8 mouse cellular contexts compared by ENCODE assay signal in genomic region chr5:139251736-139252080, GRCm38 (mm10). TPM values are rescaled to one million over a fixed set of nuclear protein-coding genes. Genes with fewer than 3 reads are reported as not detected.
DNase-seq lines count a peak whose midpoint lies in the region; ATAC-seq and TF ChIP-seq lines count a peak whose summit lies in the region.

No protein-coding gene starts in this region.

- DNase-seq in kidney, adult 18-20 months: no peak
- DNase-seq in hindbrain, postnatal 0 days (ENCODE audit: low spot score): no peak
- DNase-seq in frontal cortex, postnatal 10 days (ENCODE audit: low spot score in 2 of 2): no peak
- no peak for DNase-seq in adipocyte (ENCODE audit: low spot score)
- no peak for DNase-seq in testis, postnatal 10 days (ENCODE audit: low spot score)

- WGBS in kidney, embryonic 15.5 days: under 1% methylated on average over 8 of the region's 8 CpGs
- 1% methylated on average over 8 of the region's 8 CpGs for WGBS in hindbrain, postnatal 0 days
- WGBS in midbrain, embryonic 15.5 days: under 1% methylated on average over 8 of the region's 8 CpGs

- peak; percentile 49 for ATAC-seq in kidney, embryonic 15.5 days (replicated peaks; ENCODE audit: low FRiP score)
- peak; percentile 50 for ATAC-seq in hindbrain, postnatal 0 days
- ATAC-seq in midbrain, embryonic 15.5 days (replicated peaks): peak; percentile 62

- TF ChIP-seq POLR2A in cortical plate, adult 2 months (IDR thresholded peaks at IDR 0.05; ENCODE audit: extremely low read depth, insufficient read depth, low read length): no peak

- no peak for TF ChIP-seq CTCF in cortical plate, adult 2 months (IDR thresholded peaks at IDR 0.05; ENCODE audit: extremely low read depth, insufficient read depth, low read length)
- peak; percentile 28 for TF ChIP-seq CTCF in hindbrain, postnatal 0 days (IDR thresholded peaks at IDR 0.05; ENCODE audit: low read depth)

- H3K4me3 ChIP-seq in kidney, embryonic 15.5 days (replicated peaks): peak overlapping the region; percentile 87
- H3K4me3 ChIP-seq in cortical plate, adult 2 months (ENCODE audit: insufficient read depth, low read length): peak overlapping the region; percentile 97
- H3K4me3 ChIP-seq in hindbrain, postnatal 0 days (ENCODE audit: low read length): peak overlapping the region; percentile 79
- peak overlapping the region; percentile 87 for H3K4me3 ChIP-seq in midbrain, embryonic 15.5 days

- H3K4me1 ChIP-seq in kidney, embryonic 15.5 days: peaks cover 40% of the 10 kb centered on the region
- peaks cover 4% of the 10 kb centered on the region for H3K4me1 ChIP-seq in cortical plate, adult 2 months (ENCODE audit: control insufficient read depth, insufficient read depth, low read length)
- peaks cover 16% of the 10 kb centered on the region for H3K4me1 ChIP-seq in hindbrain, postnatal 0 days (ENCODE audit: insufficient read depth, low read length)
- H3K4me1 ChIP-seq in midbrain, embryonic 15.5 days: peaks cover 26% of the 10 kb centered on the region

- no peaks in the 10 kb centered on the region for H3K9me3 ChIP-seq in kidney, embryonic 15.5 days (replicated peaks)
- H3K9me3 ChIP-seq in hindbrain, postnatal 0 days (ENCODE audit: low read length): no peaks in the 10 kb centered on the region
- no peaks in the 10 kb centered on the region for H3K9me3 ChIP-seq in midbrain, embryonic 15.5 days

- peak overlapping the region; percentile 93 for H3K27ac ChIP-seq in kidney, embryonic 15.5 days
- H3K27ac ChIP-seq in cortical plate, adult 2 months (ENCODE audit: insufficient read depth, low read length): peak overlapping the region; percentile 60
- H3K27ac ChIP-seq in hindbrain, postnatal 0 days: peak overlapping the region; percentile 86
- peak overlapping the region; percentile 80 for H3K27ac ChIP-seq in midbrain, embryonic 15.5 days

- H3K4me2 ChIP-seq in kidney, embryonic 15.5 days: peak overlapping the region; percentile 73
- H3K4me2 ChIP-seq in hindbrain, postnatal 0 days (ENCODE audit: low read depth, low read length): peak overlapping the region; percentile 78
- H3K4me2 ChIP-seq in midbrain, embryonic 15.5 days: peak overlapping the region; percentile 84

- H3K27me3 ChIP-seq in kidney, embryonic 15.5 days: no peaks in the 10 kb centered on the region
- no peaks in the 10 kb centered on the region for H3K27me3 ChIP-seq in hindbrain, postnatal 0 days (ENCODE audit: insufficient read depth, low read length)
- no peaks in the 10 kb centered on the region for H3K27me3 ChIP-seq in midbrain, embryonic 15.5 days (replicated peaks)

- peak overlapping the region; percentile 58 for H3K9ac ChIP-seq in kidney, embryonic 15.5 days
- peak overlapping the region; percentile 80 for H3K9ac ChIP-seq in hindbrain, postnatal 0 days (replicated peaks; ENCODE audit: low read length)
- H3K9ac ChIP-seq in midbrain, embryonic 15.5 days: peak overlapping the region; percentile 59

- H3K36me3 ChIP-seq in kidney, embryonic 15.5 days: peaks cover 39% of the 10 kb centered on the region
- peaks cover 32% of the 10 kb centered on the region for H3K36me3 ChIP-seq in hindbrain, postnatal 0 days (ENCODE audit: insufficient read depth, low read length)
- H3K36me3 ChIP-seq in midbrain, embryonic 15.5 days (replicated peaks): peaks cover 26% of the 10 kb centered on the region

RNA-seq across cellular contexts. Expression of gene Get4, which starts 0.4 kb away (rescaled TPM):
- 142 and 157 TPM in 2 replicates for polyA plus RNA-seq in kidney, embryonic 15.5 days (2015; fragmentation: Nextera tagmentation; extraction: Ambion mirVana)
- 82.6 and 89.5 TPM in 2 replicates for polyA plus RNA-seq in cortical plate, adult 2 months (2012; rRNA removed)
- total RNA-seq in hindbrain, postnatal 0 days (2014; rRNA removed): 49.2 and 52.7 TPM in 2 replicates
- polyA plus RNA-seq in hindbrain, postnatal 0 days (2015; fragmentation: Nextera tagmentation; extraction: Ambion mirVana): 136 and 141 TPM in 2 replicates
- polyA plus RNA-seq in midbrain, embryonic 15.5 days (2015; fragmentation: Nextera tagmentation; extraction: Ambion mirVana): 119 and 127 TPM in 2 replicates

RNA-seq across cellular contexts. Expression of gene Sun1, which starts 51.3 kb away (rescaled TPM):
- polyA plus RNA-seq in kidney, embryonic 15.5 days (2015; fragmentation: Nextera tagmentation; extraction: Ambion mirVana): 50.0 and 57.3 TPM in 2 replicates
- polyA plus RNA-seq in cortical plate, adult 2 months (2012; rRNA removed): 115 and 128 TPM in 2 replicates
- total RNA-seq in hindbrain, postnatal 0 days (2014; rRNA removed): 52.7 and 78.5 TPM in 2 replicates
- polyA plus RNA-seq in hindbrain, postnatal 0 days (2015; fragmentation: Nextera tagmentation; extraction: Ambion mirVana): 33.9 and 36.2 TPM in 2 replicates
- polyA plus RNA-seq in midbrain, embryonic 15.5 days (2015; fragmentation: Nextera tagmentation; extraction: Ambion mirVana): 51.3 and 54.3 TPM in 2 replicates
